Mouse (Mus musculus) left cerebral cortex, adult 11 months (tissue): ENCODE measurements around the gene Ddx49.

Experiments used
- DNase-seq: peaks from one replicate; pipeline ENCODE4 v3.0.0; 2022; ENCODE audit warnings: low spot score

Ddx49 gene

DNA sequence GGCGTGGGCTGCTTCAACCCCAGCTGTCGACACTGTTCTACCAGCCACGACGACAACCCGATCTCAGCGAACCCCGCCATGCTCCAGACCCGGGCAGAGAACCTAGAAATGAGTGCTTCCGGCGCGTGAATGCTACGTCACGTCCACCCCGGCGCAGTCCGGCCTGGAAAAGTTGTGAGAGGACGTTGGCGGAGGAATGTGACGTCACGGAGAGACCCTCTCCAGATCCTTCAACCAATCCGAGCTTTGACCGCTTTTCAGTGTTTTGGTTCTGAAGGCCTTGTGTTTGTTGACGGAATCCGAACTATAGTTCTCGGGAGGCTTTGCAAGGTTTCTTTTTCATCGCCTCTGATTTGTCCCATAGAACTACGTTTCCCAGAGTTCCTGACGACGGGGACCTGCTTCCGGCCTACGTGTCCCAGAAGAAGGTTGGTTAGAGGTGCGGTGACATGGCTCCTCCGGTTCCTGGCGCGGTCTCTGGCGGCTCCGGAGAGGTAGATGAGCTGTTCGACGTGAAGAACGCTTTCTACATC lies at the start of gene Ddx49, which contains the start of gene Cope:
Gene Ddx49, minus strand, starts transcription at position 132 of the 533 bp plus-strand sequence.
Gene Cope, plus strand, starts transcription at position 161 of the 533 bp plus-strand sequence.
- peak; percentile 92 for DNase-seq

DNA sequence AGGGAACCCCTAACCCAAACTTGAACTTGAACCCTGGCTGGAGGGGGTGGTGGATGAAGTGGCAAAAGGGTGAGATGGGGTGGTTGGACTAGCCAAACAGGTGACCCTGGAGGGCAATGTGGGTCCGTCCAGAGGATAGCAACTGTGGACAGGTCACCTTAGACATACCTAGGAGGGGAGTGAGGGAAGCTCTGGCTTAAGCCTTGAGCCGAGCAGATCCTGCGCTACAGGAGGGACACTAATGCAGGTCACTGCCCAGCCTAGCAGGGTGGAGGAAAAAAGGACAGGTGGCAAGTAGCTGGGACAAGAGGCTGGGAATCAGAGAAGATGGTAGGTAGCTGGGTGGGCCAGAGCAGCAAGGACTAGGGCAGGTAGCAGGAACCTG lies 49.7 kb upstream of the Ddx49 start:
- no peak for DNase-seq

DNA sequence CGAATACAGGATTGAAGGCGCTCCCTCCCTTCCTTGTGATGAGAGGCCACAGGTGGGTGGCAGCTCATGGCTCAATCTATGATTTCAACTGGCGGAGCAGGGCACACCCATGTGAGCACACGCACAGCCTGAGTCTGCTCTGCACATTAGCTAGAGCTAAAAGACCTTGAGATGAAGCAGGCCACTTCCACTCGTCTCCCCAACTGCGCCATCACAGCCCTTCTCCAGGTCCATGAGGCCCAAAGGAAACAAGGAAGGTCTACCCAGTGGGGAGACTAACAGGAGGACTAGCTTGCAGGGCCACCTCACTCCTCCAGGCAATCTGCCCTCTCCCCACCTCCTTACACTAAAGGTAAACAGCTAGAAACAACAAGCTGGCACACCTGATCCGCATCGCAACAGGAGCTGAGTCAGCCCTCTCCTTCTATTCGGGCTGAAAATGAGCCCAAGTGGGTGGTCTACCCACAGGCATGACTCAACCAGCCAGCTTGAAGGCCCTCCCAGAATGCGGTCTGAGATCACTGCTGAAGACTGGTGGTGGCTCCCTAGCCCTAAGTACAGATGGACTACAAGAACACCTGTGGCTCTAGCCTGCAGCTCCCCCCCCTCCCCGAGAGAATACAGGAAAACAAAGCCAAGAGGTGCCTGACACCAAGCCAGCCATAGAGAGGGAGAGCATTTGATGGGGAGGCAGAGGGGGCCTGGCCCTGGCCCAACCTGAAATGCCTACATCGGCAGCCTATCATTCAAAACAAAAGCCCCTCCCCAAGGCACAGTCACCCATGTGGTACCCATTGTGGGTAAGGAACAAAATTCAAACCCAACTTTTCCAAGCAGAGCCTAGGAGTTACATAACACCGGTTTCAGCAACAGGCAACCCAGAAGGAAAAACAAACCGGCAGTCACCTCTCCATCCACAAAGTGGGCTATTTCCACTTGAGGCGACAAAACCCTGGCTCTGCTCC lies 49.0 kb upstream of the Ddx49 start:
- no peak for DNase-seq

DNA sequence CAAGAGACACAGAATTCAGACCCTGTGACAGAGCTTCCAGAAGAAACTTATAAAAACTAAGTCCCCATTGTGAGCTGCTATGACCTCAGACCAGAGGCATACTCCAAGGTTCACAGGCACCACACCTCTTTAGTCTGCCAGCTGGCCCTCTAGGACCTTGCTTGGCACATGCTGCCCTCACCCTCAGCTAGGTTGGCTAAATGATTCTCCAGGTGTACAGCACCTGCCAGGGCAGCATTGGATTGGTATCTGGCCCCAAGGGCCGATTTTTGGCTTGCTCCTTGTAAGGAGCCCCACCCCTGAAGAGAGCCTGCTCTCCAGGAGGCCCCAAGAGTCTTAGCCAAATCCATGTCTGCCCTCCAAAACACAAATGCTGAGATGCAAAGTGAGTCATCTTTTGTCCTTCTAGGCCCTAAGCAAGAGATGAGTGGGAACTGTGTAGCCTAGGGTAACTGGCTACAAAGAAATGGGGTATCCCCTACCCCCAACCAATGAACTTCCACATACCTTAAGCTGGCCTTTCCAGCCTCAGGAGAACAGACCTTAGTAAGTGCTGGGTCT lies 45.7 kb upstream of the Ddx49 start:
- DNase-seq, result no peak

DNA sequence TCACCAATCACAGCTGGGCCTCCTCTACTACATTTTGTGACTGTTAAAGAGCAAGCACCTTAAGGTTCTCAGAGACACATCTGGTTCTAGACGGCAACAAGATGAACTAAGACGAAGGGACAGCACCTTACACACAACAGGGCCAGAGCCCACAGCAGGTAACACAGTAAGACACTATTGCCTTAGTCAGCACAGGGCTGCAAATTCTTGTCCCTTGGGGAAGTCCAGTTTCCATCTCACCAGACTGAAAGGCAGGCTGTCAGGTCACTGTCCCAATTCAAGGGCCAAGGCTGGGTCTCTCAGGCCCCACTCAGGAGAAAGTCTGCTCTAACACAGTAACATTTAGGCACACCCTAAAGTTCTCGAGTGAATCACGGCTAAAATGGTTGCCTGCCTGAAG lies 45.2 kb upstream of the Ddx49 start:
- no peak for DNase-seq

DNA sequence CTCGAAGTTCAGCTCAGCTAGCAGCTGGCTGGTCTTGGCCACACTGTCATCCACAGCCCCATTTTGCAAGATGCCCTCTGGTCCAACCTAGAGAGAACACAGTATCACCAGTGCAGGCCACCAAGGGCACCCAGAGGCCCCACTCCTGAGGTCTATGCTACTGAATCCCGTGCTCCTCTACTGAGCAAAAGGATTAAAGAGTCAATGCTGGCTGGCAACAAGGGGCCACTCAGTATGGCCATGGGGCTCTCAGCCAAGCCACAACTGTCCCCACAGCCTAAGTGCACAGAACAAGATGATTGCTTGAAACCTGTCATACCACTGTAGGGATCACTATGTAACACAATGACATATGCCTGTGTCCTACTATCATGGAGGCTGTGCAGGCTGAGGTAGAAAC lies 42.0 kb upstream of the Ddx49 start:
- DNase-seq, result no peak

DNA sequence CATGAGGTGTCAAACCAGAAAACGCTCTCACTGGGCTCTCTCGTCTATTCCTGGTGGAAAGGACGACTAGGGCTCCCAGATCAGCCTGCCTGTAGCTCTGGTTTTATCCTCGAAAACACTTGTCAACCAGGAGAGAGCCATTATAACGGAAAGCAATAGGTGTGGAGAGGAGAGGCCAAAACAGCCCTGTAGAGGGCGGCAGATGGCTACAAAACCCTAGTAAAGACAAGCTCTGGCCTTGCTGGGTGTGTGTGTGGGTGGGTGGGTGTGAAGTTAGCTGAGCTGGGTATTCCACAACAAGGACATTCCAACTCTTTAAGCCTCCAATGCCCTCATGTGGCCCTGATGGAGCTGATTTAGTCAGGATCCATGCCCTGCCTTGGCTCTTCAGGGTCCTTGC lies 41.4 kb upstream of the Ddx49 start:
- DNase-seq, result no peak

DNA sequence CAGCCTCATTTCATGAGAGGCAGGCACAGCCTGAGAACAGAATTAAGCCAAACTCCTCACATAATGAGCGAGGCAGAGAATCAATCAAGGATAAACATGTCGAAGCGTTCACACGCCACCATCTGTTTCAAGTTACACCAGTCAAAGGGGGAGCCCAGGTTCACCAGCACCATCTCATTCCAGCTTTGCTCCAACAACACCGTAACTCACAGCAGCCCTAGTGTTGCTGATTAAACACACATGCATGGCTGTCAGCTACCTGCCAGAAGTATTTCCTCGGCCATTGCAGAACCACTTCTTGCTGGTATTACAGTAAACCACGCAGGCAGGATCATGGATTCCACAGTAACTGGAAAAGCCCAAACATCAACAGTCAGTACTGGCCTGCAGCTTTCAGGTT lies 40.8 kb upstream of the Ddx49 start:
- no peak for DNase-seq

DNA sequence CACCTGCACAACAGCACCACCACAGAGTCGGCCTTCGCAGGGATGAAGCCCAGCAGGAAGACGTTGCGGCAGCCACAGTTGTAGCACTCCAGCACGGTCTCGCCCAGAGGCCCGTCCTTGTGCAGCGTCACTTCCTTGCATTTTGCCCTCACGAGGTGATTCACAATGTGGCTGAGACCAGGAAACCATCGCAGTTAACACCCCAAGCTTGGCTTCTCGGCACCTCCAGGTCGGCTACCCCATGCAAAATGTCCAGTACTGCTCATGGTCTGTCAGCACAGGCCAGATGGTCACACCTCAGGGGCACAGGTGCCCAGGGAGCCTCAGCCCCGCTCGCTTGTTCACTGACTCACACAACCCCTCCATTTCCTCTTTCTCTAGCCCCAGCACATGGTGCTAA lies 39.7 kb upstream of the Ddx49 start:
- DNase-seq, result no peak

DNA sequence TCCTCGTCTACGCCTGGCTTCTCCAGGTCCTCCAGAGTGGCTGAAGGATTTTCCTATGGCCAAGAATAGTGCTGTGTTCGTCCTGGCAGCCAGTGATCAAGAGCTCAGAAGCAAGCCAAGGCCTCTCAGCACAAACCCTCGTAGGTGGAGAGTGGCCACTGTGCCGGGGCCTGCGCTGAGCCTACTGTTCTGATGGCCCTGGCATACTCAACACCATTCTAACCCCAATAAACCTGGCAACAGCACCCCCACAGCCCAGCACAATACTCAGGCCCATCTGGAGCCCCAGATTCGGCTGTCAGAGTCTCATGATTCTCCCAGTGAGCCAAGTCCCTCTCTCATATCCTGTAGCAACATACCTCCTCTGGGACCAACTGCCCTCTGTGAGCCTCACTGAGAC lies 38.4 kb upstream of the Ddx49 start:
- no peak for DNase-seq

DNA sequence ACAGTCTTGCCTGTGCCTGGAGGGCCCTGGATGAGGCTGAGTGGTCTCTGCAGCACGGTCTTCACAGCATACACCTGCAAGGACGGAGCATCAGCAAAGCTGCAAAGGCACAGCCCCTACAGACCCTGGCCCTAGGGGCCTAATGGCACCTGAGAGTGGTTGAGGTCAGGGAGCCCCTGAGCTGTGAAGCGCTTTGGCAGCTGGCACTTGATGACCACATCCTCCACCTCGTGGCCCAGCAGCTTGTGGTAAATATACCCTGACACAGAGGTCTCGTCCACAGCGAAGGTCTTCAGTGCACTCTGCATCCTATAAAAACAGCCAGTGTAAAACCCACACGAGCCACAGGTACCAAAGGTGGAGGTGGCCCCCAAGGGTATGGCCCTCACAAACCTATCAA lies 36.6 kb upstream of the Ddx49 start:
- DNase-seq, result no peak

DNA sequence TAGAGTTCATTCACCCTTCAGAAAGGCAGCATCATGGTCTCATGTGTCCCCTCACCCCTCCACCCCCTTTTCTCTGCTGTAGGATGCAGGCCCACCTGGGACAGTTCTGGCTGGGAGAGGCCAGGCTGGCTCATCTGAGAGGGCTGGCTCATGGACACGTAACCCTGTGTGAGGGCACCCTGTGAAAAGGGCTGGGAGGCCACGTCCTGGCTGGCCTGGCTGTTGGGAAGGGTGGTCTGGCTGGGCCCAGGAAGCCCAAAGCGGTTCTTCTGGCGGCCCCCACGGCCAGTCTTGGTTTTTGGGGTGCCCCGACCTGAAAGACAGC lies 30.6 kb upstream of the Ddx49 start:
- no peak for DNase-seq

DNA sequence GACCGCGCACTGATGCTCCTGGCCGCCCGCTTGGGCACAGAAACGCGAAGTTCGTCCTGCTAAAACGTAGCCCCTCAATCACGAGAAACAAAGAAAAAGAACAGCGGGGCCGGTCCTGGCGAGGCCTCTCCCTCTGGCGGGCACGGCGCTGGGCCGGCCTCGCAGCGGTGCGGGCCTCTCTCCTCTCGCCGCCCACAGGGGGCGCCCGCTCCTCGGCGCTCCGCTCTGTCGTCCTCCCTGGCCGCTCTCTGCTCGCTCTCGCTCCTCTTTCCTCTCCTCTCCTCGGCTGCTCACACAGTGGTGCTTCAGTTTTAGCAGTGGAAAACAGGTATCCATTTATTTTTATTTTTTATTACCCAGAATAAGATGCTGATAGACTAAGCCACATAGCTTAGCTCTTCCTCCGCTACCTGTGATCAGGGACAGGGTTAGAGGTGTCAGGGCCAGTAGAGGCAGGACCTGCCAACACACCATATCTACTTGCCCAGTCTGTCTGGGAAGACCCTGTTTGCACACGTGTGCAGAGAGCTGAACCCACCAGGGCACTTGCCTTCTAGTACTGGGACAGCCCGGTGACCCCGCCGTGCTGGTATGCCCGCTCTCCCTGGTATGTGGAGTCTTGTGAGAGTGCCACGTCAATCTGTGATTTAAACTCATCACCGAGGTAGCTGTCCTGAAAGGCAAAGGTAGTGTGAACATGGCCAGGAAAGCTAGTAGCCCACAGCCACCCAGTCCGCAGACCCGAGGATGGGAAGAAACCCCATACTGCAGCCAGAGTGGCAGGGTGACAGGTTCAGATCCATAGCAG lies 30.0 kb upstream of the Ddx49 start:
- peak; percentile 53 for DNase-seq

DNA sequence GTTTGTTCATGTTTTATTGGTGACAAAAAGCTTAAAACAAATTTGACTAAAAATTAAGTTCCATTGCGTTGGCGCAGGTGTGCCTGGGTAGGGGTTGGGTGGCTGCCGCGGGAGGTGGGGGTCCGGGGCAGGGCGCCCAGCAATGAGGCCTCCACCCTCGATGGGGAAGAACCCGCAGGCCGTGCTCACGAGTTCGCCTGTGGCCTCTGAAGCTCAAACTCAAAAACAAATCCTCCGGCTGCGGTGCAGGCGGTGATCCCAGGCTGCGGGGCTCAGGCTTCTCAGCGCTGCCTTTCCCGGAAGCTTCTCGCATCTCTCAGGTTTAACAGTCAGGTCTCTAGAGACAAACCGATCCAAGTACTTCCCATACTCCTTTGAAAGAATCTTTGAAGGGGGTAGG lies 29.2 kb upstream of the Ddx49 start:
- DNase-seq, result no peak

DNA sequence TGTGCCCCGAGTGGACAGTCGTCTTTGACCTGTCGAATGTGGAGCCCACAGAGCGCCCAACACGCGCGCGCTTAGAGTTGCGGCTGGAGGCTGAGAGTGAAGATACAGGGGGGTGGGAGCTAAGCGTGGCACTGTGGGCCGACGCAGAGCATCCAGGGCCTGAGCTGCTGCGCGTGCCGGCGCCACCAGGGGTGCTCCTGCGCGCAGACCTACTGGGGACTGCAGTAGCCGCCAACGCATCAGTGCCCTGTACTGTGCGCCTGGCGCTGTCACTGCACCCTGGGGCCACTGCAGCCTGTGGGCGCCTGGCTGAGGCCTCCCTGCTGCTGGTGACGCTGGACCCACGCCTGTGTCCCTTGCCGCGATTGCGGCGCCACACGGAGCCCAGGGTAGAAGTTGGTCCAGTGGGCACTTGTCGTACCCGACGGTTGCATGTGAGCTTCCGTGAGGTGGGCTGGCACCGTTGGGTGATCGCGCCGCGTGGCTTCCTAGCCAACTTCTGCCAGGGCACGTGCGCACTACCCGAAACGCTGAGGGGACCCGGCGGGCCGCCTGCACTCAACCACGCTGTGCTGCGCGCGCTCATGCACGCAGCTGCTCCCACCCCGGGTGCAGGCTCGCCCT lies 28.6 kb upstream of the Ddx49 start:
- DNase-seq, result peak; percentile 61

DNA sequence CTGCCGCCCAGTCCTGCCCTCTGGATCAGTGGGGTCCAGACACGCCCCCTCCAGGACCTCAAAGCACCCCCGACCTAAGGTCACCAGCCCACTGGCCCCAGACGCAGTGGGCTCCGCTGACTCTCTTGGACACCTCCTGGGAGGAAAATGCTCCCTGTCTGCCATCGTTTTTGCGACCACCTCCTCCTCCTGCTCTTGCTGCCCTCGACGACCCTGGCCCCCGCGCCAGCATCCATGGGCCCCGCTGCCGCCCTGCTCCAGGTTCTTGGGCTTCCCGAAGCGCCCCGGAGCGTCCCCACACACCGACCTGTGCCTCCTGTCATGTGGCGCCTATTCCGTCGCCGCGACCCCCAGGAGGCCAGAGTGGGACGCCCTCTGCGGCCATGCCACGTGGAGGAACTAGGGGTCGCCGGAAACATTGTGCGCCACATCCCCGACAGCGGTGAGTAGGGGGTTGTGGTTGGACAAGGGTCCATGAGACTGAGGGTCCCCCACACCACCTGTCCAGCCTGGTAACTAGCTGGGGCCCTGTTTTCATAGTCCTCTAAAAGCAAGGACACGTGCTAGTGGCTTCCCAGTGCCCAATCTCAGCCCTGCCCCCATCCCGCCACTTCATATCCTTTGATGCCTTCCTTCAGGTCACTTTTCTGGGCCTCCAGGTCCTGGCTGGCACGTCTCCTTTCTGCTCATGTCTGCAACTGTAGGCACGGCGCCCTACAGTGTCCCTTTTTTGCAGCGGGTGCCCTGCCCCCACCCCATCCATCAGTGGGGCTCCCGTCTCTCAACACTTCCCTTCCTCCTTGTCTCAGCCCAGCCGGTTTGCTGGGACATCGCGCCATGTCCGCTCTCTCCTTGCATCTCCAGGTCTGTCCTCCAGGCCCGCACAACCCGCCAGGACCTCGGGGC lies 27.8 kb upstream of the Ddx49 start:
- no peak for DNase-seq

DNA sequence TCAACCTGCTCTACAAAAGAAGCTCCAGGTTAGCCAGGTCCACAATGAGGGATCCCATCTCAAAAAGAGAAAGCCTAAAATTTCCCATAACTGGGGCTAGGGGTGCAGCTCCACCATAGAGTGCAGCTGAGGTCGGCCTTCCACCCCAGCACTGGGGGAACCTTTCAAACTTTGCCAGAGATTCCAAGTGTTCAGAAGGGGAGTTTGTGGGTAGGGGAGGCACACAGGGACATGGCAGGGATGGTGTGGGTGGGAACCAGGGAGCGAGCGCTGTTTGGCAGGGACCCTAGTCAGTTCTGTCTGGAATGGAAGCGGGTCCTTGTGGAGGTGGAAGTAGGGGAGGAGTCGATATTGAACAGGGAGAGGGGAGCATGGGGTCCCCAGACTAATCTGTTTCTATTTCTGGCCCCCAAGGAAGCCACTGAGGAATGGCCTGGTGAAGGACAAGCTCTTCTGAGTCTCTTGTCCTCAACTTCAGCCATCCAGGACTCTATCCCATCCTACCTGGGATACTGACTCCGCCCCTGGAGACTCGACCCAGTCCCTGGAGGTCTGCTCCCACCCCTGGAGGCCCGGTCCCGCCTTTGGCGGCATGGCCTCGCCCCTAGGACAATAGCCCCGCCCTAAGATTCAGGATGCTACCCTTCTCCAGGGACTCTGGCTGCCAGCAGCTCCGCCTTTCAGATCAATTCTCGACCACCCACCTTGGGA lies 27.0 kb upstream of the Ddx49 start, which contains the start of gene Gdf1:
Gene Gdf1, plus strand, starts transcription at position 694 of the 711 bp plus-strand sequence.
- DNase-seq, result no peak

DNA sequence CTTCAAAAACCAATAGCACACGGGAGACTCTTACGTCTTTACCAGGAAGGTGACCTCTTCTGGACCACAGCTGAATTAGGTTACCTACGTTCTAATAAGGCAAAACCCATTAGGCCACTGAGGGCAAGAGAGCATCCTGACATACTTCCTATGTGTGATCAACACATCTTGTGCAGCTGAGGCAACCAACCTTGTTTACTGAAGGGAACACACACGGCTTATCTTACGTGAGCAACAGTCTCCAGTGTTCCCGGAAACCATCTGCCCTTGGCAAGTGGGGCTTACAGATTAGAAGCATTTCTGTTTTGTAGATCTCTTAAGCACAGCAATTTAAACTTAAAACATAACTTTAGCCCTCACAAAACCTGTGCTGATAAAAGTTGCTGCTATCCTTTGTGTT lies 25.2 kb upstream of the Ddx49 start:
- DNase-seq, result no peak

DNA sequence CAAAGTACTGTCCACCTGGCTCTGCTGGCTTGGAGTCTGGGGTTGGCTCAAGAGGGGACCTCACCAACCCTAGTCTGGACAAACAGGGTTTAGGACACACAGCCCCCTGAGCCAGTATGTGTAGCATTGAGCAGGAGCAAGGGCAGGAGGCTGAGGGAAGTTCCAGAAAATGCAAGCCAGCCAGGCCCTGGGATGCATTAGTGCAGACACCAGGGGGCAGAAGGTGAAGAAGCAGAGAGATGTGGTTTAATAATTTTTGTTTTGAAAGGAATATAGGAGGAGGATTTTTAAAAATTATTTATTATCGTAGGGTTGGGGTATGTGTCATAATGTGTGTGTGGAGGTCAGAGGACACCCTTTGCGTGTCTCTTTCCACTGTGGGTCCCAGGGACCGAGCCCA lies 21.4 kb upstream of the Ddx49 start:
- DNase-seq, result no peak

DNA sequence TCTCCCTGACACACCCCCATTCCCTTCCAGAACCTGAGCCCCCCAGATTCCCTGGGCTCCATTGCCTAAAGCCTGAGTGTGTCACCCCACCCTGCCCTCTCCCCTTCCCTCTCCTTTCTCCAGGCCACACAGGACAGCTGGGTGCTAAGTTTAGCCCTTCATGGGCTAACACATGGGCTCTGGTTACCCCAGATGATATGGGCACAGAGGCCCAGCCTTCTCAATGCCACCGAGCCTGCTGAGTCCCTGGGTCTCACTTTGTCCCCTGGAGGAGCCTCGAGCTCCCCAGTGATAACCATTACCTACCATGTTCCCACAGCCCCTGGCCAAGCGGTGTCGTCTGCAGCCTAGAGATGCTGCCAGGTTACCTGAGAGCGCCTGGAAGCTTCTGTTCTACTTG lies 15.6 kb upstream of the Ddx49 start:
- DNase-seq, result no peak
